Mouse (Mus musculus) forebrain, embryonic 16.5 days (tissue): ENCODE data around the gene B3gat3. TPM values are rescaled to one million over a fixed set of nuclear protein-coding genes. Genes with fewer than 3 reads are reported as not detected.
A peak's percentile ranks its signal among the peaks of the same experiment; 100 is the strongest.
"Not testable (repeated sequence)": the region's sequence is repeated elsewhere in the genome, so short reads cannot be mapped to it uniquely, and the experiment has no call there.

ENCODE experiments used
- ATAC-seq: fragments of 200-750 bp; cut with Nextera tagmentation; 2 replicates; pipeline ENCODE4 v1.8.0; 2017; ENCODE audit warnings: mild to moderate bottlenecking, moderate library complexity
- H3K27ac ChIP-seq: fragments of 300-500 bp; sonication (generic); 2 replicates; pipeline ENCODE4 v1.5.1; 2014; ENCODE audit warnings: low read length, control low read depth
- H3K27me3 ChIP-seq: fragments of 300-500 bp; sonication (generic); replicated peaks from 2 replicates; pipeline ENCODE4 v1.6.1; 2014; ENCODE audit warnings: low read length; ENCODE audit not compliant: control insufficient read depth, insufficient read depth
- H3K36me3 ChIP-seq: fragments of 300-500 bp; sonication (generic); 2 replicates; pipeline ENCODE4 v1.6.1; 2014; ENCODE audit not compliant: control insufficient read depth, insufficient read depth
- H3K4me1 ChIP-seq: fragments of 300-500 bp; sonication (generic); replicated peaks from 2 replicates; pipeline ENCODE4 v1.6.1; 2014; ENCODE audit warnings: low read length; ENCODE audit not compliant: control insufficient read depth, insufficient read depth
- H3K4me2 ChIP-seq: fragments of 300-500 bp; sonication (generic); 2 replicates; pipeline ENCODE4 v1.6.1; 2014; ENCODE audit warnings: mild to moderate bottlenecking, low read length, control low read depth
- H3K4me3 ChIP-seq: fragments of 300-500 bp; sonication (generic); replicated peaks from 2 replicates; pipeline ENCODE4 v1.5.1; 2014; ENCODE audit warnings: mild to moderate bottlenecking, low read length, control low read depth
- H3K9ac ChIP-seq: fragments of 300-500 bp; sonication (generic); replicated peaks from 2 replicates; pipeline ENCODE4 v1.6.1; 2014; ENCODE audit warnings: low read depth, low read length, control low read depth
- H3K9me3 ChIP-seq: fragments of 300-500 bp; sonication (generic); 2 replicates; pipeline ENCODE4 v1.6.1; 2016; ENCODE audit warnings: low read length; ENCODE audit not compliant: control insufficient read depth
- WGBS: fragments of 180-500 bp; shearing (Covaris S2); extraction: QIAGEN DNeasy Blood & Tissue Kit; methylation state at CpG from one replicate; pipeline ENCODE4 v1.1.7; 2014; 5-methylcytosine and 5-hydroxymethylcytosine counted together
- polyA plus RNA-seq: library from polyadenylated mRNA; unstranded; fragments of >200 nt; fragmentation: Nextera tagmentation; extraction: Ambion mirVana; gene quantifications from 2 replicates; pipeline ENCODE4 v1.2.1, GENCODE M21; 2015

B3gat3 gene
- polyA plus RNA-seq, 1 experiment from 2014 or later, result 75.9 TPM

DNA sequence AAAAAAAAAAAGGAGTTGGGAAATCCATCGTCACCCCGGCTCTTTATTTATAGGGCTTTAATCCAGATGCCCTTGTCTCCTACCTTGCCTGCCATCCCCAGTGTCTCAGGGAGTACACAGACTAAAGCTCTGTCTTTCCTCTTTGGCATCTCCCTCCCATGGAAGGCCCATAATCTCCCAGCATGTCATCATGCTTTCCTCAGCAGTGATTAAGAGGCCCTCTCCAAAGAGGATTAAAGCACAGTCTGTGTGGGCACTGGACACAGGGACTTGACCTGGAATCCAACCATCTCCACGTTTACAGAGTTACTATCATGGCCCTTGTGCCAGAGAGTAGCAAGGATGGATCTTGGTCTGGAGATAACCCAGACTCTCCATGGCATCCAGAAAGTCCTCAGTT lies 36.6 kb upstream of the B3gat3 start, which contains the start of the genes Lbhd1 and Gm49403:
Gene Lbhd1 (plus strand): TSS at position 117 of the 400 bp plus-strand sequence.
Gene Gm49403 (plus strand): TSS at position 315 of the 400 bp plus-strand sequence.
- H3K9ac ChIP-seq, result no peak within 1 kb of the TSS
- no peak for ATAC-seq
- WGBS, result 61% methylated on average over 3 of the region's 3 CpGs

GRCm38 (mm10) chr19:8886916-8887584 lies 33.1 kb upstream of the B3gat3 start:
- H3K27ac ChIP-seq, result no peak overlapping the region
- WGBS, result 65% methylated on average over 1 of the region's 1 CpGs
- ATAC-seq, result no peak
- H3K9ac ChIP-seq, result no peak overlapping the region
- H3K27me3 ChIP-seq, result no peaks in the 10 kb centered on the region
- no peak overlapping the region for H3K4me3 ChIP-seq
- H3K9me3 ChIP-seq, result no peaks in the 10 kb centered on the region
- no peaks in the 10 kb centered on the region for H3K36me3 ChIP-seq
- H3K4me1 ChIP-seq, result peaks cover 13% of the 10 kb centered on the region
- H3K4me2 ChIP-seq, result no peak overlapping the region

More for the DNA sequence above, 36.6 kb upstream of the B3gat3 start, which contains the start of the genes Lbhd1 and Gm49403:
- Histone ChIP-seq H3K4me1 (peaks cover 15% of the 10 kb centered on the region), H3K36me3 (no peaks in the 10 kb centered on the region), H3K9me3 (no peaks in the 10 kb centered on the region), H3K4me2 (no peak within 1 kb of the TSS), H3K4me3 (no peak within 1 kb of the TSS), H3K27me3 (no peaks in the 10 kb centered on the region), H3K27ac (no peak within 1 kb of the TSS)

- Histone ChIP-seq H3K27me3 (no peaks in the 10 kb centered on the region), H3K9ac (peak overlapping the region; percentile 61), H3K4me2 (peak overlapping the region; percentile 90), H3K27ac (no peak overlapping the region; the same call in 1 of the 2 replicates), H3K4me3 (peak overlapping the region; percentile 61), H3K9me3 (no peaks in the 10 kb centered on the region), H3K36me3 (no peaks in the 10 kb centered on the region), H3K4me1 (peaks cover 13% of the 10 kb centered on the region)
- ATAC-seq, result no peak
- 16% methylated on average over 19 of the region's 19 CpGs for WGBS
These were observed 32.4 kb upstream of the B3gat3 start for GRCm38 (mm10) chr19:8887585-8888463.

- peak within 1 kb of the TSS; percentile 61 for H3K4me3 ChIP-seq
- no peaks in the 10 kb centered on the region for H3K36me3 ChIP-seq
- peak within 1 kb of the TSS; percentile 64 for H3K9ac ChIP-seq
- under 1% methylated on average over 58 of the region's 58 CpGs for WGBS
- peak within 1 kb of the TSS; percentile 90 for H3K4me2 ChIP-seq
- peak within 1 kb of the TSS; percentile 86 for H3K27ac ChIP-seq
- H3K27me3 ChIP-seq, result no peaks in the 10 kb centered on the region
- ATAC-seq, result peak; percentile 96
- H3K9me3 ChIP-seq, result no peaks in the 10 kb centered on the region
- H3K4me1 ChIP-seq, result peaks cover 19% of the 10 kb centered on the region
These were observed 31.4 kb upstream of the B3gat3 start, which contains the start of the genes 1810009A15Rik and Gm49416 for GRCm38 (mm10) chr19:8888511-8889385. Gene 1810009A15Rik, plus strand, starts transcription at chr19:8888853. Gene Gm49416, plus strand, starts transcription at chr19:8888926.

- Histone ChIP-seq H3K9me3 (no peaks in the 10 kb centered on the region), H3K4me2 (peak within 1 kb of the TSS; percentile 97), H3K36me3 (no peaks in the 10 kb centered on the region), H3K9ac (peak within 1 kb of the TSS; percentile 92), H3K27me3 (no peaks in the 10 kb centered on the region), H3K4me3 (peak within 1 kb of the TSS; percentile 84), H3K27ac (peak within 1 kb of the TSS; percentile 82), H3K4me1 (peaks cover 26% of the 10 kb centered on the region)
- WGBS, result 2% methylated on average over 54 of the region's 54 CpGs
- ATAC-seq, result peak; percentile 60
These were observed 27.1 kb upstream of the B3gat3 start, which contains the start of gene Ints5 for GRCm38 (mm10) chr19:8892829-8893766. Gene Ints5, plus strand, starts transcription at chr19:8893005.

GRCm38 (mm10) chr19:8895397-8895960 lies 24.7 kb upstream of the B3gat3 start:
- no peaks in the 10 kb centered on the region for H3K36me3 ChIP-seq
- no peak overlapping the region for H3K4me3 ChIP-seq
- no peak overlapping the region for H3K4me2 ChIP-seq
- H3K4me1 ChIP-seq, result peaks cover 31% of the 10 kb centered on the region
- 91% methylated on average over 9 of the region's 9 CpGs for WGBS
- H3K27me3 ChIP-seq, result no peaks in the 10 kb centered on the region
- no peak for ATAC-seq
- H3K27ac ChIP-seq, result no peak overlapping the region
- no peak overlapping the region for H3K9ac ChIP-seq
- H3K9me3 ChIP-seq, result no peaks in the 10 kb centered on the region

DNA sequence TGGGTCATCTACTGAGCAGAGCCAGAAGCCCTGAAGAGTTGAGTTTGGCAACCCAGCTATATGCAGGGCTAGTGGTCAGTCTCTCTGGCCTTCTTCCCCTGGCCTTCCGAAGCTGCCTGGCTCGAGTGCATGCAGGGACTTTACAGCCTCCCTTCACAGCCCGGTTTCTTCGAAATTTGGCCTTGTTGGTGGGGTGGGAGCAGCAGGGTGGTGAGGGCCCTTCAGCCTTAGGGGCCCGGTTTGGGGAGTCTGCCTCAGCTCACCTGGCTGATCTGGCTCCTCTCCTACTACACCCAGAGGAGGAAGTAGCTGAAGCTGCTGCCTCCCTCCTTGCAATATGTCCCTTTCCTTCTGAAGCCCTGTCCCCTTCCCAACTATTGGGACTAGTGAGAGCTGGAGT lies 23.9 kb upstream of the B3gat3 start:
- H3K9ac ChIP-seq, H3K4me3 ChIP-seq, H3K9me3 ChIP-seq, H3K4me2 ChIP-seq, H3K36me3 ChIP-seq, ATAC-seq, H3K27ac ChIP-seq, H3K27me3 ChIP-seq: not testable (repeated sequence)
- WGBS, result 93% methylated on average over 5 of the region's 5 CpGs
- H3K4me1 ChIP-seq, result peaks cover 31% of the 10 kb centered on the region
